Mouse (Mus musculus) heart, postnatal 4 days (tissue): Measurements from ENCODE around the gene Pdlim5. TPM values are rescaled to one million over a fixed set of nuclear protein-coding genes. Genes with fewer than 3 reads are reported as not detected.

Experiments
- total RNA-seq, 2 experiments: library from RNA; stranded (reverse); gene quantifications; 2 replicates each; pipeline ENCODE4 v1.2.3; 2021

Pdlim5 gene
- total RNA-seq, 2 experiments from 2014 or later: 480 to 524 TPM

Other genes starting within 250 kb of the Pdlim5 start
- under 1 TPM; 0.24 to 0.70 TPM for gene Bmpr1b, start 226.3 kb downstream of the Pdlim5 start, total RNA-seq
- gene Gbp5, start 98.3 kb upstream of the Pdlim5 start, total RNA-seq: 1 to 10 TPM; 2.5 to 3.2 TPM
- gene Gbp7, start 134.6 kb upstream of the Pdlim5 start, total RNA-seq: 1 to 10 TPM; 5.3 to 5.6 TPM
- gene Gbp3, start 164.3 kb upstream of the Pdlim5 start, total RNA-seq: 1 to 10 TPM; 5.8 to 9.1 TPM
- under 1 TPM in 1 of 2 experiments, not detected in 1; 0.09 TPM for gene Gbp2b, start 199.2 kb upstream of the Pdlim5 start, total RNA-seq
- gene Gbp2, start 224.9 kb upstream of the Pdlim5 start, total RNA-seq: 1 to 10 TPM; 4.5 to 5.5 TPM